ENCODE assay signal across 16 mouse cellular contexts in genomic region chr12:16728221-16728620, GRCm38 (mm10).
"Had no signal": no experiment of that assay in that cellular context is flagged by ENCODE, and none has a peak within 500 bp of the region (broad histone marks: within the 10 kb centered on the region; RNA-seq: fewer than 3 reads in every experiment).

No protein-coding gene starts in this region.

- H3K36me3 ChIP-seq: neural tube, embryonic 13.5 days; neural tube, embryonic 15.5 days; stomach, embryonic 15.5 days had no signal

- H3K27ac ChIP-seq: neural tube, embryonic 13.5 days; neural tube, embryonic 15.5 days; stomach, embryonic 15.5 days; stomach, postnatal 0 days had no signal

- H3K4me2 ChIP-seq: neural tube, embryonic 13.5 days; neural tube, embryonic 15.5 days; stomach, embryonic 15.5 days had no signal

- DNase-seq: retina, postnatal 1 day; right cerebral cortex, adult 18-20 months; right cerebral cortex, postnatal 14 days; right cerebral cortex, postnatal 25 days; right cerebral cortex, postnatal 4 days; spleen, adult 18-20 months; thymus, adult 18-20 months; thymus, adult 2 months; thymus, postnatal 14 days; thymus, postnatal 25 days; thymus, postnatal 36 days; thymus, postnatal 4 days had no signal

- H3K4me3 ChIP-seq: neural tube, embryonic 13.5 days; neural tube, embryonic 15.5 days; stomach, embryonic 15.5 days had no signal

- H3K9ac ChIP-seq: neural tube, embryonic 13.5 days; neural tube, embryonic 15.5 days; stomach, embryonic 15.5 days had no signal

- H3K27me3 ChIP-seq: neural tube, embryonic 13.5 days; neural tube, embryonic 15.5 days; stomach, embryonic 15.5 days had no signal

- H3K9me3 ChIP-seq: neural tube, embryonic 13.5 days; neural tube, embryonic 15.5 days; stomach, embryonic 15.5 days had no signal
